Mouse (Mus musculus) gastrocnemius, postnatal 36 days (tissue): Measurements from ENCODE around the gene Ntf3. TPM values are rescaled to one million over a fixed set of nuclear protein-coding genes. Genes with fewer than 3 reads are reported as not detected.

Experiments
- DNase-seq, 2 experiments: peaks; one replicate each; pipeline ENCODE4 v3.0.0; 2022
- intact Hi-C: fragments of 180-260 bp; cut with DNase I; formaldehyde crosslinking; loops from one replicate; pipeline ENCODE4 v1.15.1; 2025
- total RNA-seq, 2 experiments: library from RNA; stranded (reverse); gene quantifications; 2 replicates each; pipeline ENCODE4 v1.2.3; 2021

The Ntf3 gene
- total RNA-seq, 2 experiments from 2014 or later: 1.5 to 1.6 TPM

DNA sequence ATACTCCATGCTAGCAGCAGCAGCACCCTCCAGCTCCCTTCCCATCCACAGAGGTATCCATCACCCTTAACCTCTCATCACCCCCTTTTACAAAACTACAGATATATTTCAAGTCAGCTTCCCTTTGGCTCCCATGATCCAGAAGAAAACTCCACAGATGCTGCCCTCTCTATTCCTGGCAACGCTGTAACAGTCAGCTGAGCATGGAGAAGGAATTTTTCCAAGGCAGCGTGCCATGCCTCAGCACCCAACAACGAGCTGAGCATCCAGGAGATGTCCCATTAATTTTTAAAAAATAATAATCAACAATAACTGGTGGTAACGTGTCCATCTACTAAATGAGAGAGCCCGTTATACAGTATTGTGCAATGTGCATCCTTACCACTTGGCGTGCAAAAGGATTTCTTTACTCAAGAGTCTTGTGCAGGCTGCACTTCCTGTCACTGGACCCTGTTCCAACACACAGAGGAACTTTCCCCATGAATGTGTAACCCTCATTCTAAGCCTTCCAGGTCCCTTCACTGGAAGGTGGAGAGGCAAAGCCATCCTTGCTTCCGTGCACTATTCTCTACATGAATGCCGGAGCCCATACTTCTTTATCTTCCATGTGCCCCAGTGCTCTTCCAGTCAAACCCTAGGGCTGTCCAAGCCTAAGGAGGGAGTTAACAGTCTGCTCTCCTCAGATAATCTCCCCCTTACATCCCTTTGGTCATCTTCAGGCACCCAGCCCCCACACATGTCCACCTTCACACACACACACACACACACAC lies 5.0 kb downstream of the Ntf3 start:
- DNase-seq: no peak
- intact Hi-C loops: loop anchor here (5.0 kb wide), 1 partner anchor 124 kb away; no protein-coding TSS in a partner anchor

DNA sequence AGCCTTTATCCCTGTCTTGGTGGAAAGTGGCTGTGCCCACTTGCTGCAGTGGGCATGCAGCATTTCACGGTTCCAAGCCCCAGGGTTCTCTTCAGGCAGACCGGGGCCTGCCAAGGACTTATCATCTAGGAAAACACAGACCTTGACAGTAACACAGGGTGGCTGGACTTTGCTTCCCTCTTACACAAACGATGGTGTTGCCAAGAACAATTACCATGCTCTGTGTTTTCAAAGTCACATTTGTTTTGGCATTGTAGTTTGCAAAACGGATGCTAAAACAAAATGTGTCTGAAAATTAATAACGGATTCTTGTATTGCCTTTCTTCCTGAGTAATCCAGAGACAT lies 6.7 kb downstream of the Ntf3 start:
- no peak for DNase-seq
- intact Hi-C loops: loop anchor here (5.0 kb wide), 1 partner anchor 123 kb away; no protein-coding TSS in a partner anchor

DNA sequence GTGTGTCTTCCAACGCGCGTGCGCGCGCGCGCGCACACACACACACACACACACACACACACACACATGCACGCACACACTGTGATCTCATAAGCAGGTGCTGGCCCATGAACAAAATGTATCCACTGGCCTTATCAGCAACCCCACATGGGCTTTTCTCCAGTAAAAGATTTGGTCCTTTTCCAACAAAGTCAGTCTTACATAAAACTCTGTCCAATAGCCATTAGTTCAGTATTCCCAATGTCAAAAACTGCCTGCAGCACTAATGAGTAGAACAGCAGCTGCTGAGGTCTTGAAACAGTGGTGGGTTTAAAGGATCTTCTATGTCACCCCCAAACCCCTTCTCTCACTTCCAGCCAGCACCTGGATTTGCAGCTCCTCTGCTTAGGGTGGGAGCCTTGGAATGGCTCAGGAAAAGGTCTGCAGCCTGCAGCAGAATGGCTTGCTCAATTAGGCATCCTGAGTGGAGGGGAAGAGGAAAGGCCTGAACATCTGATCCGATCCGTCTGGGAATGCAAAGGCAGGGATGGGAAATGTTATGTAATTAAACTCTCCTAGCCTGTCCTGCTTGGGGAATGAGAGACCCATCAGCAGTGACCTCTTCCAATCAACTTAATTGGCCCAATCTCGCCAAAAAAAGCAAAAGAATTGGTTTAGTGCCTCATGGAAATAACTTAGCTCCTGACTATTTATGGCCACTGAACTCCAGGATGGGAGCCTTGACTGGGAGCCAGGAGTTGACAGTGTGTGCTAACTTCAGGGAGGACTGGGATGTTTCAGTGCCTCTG lies 7.2 kb downstream of the Ntf3 start:
- DNase-seq: no peak
- intact Hi-C loops: loop anchor here (5.0 kb wide), 2 partner anchors 112 to 122 kb away; no protein-coding TSS in a partner anchor

DNA sequence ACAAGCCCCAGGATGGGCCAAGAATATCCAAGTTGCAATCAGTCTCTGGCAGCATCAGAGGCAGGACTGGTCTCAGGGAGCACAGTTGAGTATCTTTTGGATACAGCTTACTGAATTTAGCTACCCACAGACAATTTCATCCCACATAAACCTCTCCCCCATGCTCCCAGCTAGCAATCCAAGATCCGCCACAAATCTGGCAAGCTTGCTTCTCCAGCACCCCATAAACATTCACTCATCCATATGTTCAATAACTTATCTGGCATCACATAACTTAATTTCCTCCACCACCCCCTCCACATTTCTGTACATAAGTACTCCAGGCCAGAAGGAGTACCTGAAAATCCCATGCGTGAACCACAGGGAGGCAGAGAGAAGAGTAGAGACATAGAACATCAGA lies 10.8 kb downstream of the Ntf3 start:
- DNase-seq: no peak

DNA sequence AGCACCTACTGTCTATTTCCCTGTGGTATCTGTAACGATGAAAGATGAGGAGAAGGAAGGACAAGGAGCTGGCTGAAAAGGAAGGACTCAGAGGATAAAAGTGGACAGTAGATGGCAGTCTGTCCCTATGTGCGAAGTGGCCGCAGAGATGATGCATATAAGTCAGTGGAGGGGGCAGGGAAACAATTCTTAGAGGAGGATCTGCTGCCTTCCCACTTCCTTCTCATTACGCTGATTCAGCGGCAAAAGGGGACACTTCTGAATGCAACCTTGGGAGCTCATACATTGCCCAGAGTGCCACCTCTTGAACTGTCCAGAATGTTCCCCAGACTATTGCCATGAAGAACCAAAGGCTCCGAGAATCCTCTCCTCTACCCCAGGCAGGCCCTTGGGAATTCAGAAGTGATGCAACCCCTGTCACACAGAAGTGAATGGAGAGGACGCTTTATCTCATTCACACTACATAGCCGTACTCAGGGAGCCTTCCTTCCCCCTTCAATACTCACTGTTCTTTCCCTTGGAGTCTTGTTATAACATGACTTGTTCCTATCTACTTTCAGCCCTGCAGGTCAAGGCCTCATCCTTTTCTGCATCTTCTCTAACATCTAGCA lies 12.2 kb downstream of the Ntf3 start:
- intact Hi-C loops: no loop called here
- DNase-seq: no peak

More for the DNA sequence above, 10.8 kb downstream of the Ntf3 start:
- intact Hi-C loops: loop anchor here (5.0 kb wide), 1 partner anchor 109 kb away; no protein-coding TSS in a partner anchor

DNA sequence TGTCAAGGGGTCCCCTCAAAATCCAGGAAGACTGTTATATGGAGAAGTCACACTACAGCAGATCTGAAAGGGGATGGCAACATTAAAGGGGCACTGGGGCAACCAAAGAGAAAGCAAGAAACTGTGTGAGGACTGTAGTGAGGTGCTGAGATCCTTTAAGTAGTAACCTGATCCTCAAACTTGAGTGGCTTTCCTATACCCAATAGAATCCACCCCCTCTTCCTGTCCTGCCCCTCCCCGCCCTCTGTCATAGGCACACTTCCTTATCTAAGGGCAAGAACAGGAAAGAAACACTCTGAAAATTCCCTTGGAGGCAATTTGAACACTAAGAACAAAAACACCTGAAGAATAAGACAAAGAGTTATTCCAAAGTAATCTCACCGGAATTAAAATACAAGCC lies 13.6 kb downstream of the Ntf3 start:
- intact Hi-C loops: no loop called here

DNA sequence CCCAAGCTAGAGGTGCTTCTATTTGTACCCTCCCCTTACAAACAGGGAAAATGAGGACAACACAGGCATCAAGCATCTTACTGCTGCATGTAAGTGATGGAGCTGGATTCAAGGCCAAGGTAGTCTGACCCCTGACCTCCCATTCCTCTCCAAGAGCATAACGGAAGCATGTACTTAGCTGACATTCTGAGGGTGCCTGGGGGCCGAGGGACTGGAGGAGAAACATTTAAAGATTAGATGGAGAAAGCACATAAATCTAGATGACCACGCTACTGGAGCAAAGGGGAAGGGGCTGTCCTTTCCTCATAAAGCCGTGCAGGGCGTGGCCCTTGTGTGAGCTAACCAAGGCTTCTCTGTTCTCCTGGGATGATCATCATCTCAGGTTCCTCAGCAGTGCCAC lies 23.1 kb downstream of the Ntf3 start:
- intact Hi-C loops: no loop called here
- no peak for DNase-seq

More for the DNA sequence above, 13.6 kb downstream of the Ntf3 start:
- no peak for DNase-seq

DNA sequence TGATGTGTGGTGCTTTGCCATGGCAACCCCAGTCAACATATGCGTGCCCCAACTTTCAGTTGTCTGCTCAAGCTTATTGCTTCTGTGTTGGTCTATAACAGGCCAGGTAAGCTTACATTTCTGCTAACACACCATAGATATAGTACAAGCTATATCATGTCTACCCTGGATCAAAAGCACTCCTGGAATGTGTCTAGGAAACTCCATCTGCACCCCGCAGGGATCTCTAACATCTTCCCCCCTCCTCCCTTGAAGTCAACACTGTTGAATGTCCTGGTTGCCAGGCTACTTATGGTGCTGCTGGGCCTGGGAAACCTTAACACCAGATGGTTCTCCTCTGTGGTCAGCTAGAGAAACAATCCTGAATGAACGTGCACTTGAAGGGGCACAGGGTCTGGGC lies 24.0 kb downstream of the Ntf3 start:
- no peak for DNase-seq
- intact Hi-C loops: no loop called here

DNA sequence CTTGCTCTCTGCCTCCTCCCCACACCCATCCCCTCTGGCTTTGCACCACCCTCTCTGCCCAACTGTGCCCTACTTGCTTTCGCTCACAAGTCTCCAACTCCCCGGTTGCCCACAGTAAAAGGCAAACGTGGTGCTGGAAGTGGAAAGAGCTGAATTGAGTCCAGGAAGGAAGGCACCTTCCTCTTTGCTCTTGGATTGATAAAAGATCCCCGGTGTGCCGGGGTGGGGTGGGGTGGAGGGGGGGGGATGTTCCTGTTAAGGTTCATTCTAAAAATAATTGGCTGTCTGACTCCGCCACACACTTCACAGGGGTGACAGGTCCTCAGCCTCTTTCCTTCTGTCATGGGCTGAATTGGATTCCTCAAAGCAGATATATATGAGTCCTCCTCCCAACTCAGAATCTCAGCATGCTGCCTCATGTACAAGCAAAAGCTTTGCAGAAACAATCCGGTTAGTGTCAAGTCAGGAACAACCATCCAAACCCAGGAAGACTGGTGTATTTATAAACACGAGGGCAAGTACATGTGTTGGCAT lies 24.6 kb downstream of the Ntf3 start:
- intact Hi-C loops: no loop called here
- DNase-seq: no peak

DNA sequence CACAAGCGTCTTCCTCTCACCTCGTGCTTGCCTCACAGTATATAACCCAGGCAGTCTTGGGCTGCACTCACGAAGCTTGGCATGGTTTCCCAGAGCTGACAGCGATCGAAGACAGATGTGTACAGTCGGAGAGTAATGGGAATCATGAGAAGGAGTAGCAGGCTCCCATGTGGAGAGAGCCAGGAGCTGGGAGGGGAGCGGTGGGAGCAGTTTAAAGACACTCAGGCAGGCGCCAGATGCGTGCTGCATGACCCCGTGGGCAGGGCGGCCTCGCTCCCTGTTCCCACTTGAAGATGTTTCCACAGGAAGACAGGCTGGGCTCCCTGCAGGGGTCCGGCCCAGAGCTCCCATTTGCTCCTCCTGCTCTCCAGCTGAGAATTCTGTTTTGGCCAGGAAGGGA lies 25.2 kb downstream of the Ntf3 start:
- intact Hi-C loops: no loop called here
- peak; percentile 35 to 38 for DNase-seq

DNA sequence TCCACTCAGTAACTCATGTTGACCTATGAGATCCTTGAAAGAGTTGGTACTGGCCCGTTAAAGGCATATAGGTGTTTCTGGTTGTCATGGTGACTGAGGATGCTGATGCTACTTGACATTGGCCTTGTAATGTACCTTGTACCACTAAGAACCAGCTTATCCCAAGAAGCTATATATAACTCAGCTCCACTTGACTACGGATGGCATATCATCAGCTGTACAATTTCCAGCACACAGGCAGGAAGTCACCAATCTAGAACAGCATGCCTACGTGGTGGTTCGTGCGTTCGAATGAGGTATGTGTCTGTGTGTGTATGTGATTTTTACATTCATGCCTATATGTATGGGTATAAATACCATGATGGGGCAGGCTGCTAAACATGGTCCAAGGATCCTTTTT lies 25.7 kb downstream of the Ntf3 start:
- no peak for DNase-seq
- intact Hi-C loops: no loop called here

DNA sequence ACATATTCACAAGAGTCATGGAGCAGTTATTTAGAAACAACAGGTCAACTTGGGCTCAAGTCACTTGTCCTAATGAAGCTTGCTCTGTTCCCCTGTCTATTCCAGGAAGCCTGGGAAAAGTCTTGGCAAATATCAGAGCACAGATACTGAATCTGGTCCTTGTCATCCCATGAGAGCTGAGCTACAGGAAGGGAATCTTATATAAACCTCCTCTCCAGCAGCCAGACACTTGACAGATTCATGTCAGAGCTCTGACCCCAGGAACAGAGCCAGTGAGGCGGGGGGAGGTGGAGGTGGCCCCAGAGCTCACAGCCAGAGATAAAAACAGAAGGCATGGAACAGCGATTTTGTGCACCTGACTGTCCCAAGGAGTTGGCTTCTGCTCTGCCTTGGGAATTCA lies 26.3 kb downstream of the Ntf3 start:
- intact Hi-C loops: no loop called here
- DNase-seq: no peak

DNA sequence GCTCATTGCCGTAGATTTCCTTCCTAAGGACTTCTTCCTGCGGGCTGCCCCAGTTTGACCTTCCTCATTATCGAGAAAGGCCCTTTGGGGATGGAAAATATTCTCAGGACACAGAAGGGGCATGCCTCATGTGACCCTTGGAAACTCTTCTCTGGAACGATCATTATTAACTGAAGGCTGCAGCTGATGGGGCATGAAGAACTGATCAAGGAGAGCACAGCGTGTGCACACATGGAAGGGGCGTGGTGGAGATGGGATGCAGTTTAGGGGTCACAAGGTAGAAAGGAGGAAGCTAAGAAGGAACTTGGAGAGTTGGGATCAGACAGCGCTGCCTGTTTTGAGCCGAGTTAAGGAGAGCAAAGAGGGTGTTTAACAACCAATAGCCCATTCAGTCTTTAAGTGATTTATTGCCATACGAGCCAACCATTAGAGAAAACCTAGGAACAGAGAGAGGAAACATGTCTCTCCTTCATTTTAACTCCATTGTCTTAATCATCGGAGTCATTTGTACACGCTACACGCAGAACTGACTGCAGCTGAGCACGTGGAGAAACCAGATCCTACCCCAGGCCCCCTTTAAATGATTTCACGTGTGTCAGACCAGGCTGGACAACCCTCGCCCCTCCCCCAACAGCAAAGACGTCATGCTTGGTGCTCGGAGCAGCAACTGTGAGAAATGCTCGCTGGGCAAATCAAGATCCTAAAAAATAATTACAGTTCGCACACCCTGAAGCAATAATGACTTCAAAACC lies 32.4 kb downstream of the Ntf3 start:
- no peak for DNase-seq
- intact Hi-C loops: no loop called here

DNA sequence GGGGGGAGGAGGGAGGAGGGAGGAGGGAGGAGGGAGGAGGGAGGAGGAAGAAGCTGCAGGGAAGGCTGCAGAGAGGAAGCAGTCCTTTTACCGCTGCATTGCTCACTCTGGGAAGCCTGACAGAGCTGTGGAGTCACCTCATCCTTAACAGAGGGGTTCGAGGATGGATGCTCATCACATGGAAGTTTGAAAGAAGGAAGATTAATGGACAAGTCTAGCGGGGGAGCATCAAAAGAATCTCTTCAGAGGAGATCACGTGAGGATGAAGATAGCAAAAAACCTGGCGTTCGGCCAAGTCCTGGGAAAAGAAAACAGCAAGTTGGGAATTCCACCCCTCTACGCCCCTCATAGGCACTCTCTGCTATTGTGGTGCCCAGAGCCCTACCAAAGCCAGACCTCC lies 38.5 kb downstream of the Ntf3 start:
- DNase-seq: no peak
- intact Hi-C loops: no loop called here

DNA sequence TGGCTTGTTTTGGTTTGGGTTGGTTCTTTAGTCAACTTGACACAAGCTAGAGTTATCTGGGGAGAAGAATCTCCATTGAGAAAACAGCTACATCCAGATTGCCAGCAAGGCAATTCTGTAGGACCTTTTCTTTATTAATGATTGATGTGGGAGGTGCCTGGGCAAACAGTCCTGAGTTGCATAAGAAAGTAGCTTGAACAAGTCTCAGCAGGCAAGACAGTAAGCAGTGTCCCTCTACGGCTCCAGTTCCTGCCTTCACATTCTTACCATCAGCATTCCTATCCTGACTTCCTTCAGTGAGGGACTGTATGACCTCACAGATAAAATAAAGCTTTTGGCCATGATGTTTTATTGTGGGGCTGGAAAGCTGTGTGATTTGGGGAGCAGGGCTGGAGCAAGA lies 48.5 kb downstream of the Ntf3 start:
- intact Hi-C loops: no loop called here
- no peak for DNase-seq

DNA sequence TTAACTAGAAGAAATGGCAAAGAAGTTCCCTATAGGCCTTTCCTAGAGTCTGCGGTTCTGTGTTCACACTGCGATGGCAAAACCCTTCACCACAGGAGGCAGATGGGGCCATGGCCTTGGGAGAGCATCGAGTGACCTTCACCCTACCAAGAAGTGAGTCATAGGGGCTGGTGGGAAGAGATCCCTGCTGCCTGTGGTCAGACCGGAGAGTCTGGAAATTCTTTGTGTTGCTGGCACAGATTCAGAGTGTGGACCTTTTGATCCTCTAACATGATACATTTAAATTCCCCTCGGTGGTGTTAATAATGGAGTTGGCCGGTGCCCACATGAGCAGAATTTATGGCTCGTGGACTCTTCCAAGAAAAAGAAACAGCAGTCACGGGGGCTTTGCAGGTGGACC lies 49.5 kb downstream of the Ntf3 start:
- no peak for DNase-seq
- intact Hi-C loops: no loop called here

DNA sequence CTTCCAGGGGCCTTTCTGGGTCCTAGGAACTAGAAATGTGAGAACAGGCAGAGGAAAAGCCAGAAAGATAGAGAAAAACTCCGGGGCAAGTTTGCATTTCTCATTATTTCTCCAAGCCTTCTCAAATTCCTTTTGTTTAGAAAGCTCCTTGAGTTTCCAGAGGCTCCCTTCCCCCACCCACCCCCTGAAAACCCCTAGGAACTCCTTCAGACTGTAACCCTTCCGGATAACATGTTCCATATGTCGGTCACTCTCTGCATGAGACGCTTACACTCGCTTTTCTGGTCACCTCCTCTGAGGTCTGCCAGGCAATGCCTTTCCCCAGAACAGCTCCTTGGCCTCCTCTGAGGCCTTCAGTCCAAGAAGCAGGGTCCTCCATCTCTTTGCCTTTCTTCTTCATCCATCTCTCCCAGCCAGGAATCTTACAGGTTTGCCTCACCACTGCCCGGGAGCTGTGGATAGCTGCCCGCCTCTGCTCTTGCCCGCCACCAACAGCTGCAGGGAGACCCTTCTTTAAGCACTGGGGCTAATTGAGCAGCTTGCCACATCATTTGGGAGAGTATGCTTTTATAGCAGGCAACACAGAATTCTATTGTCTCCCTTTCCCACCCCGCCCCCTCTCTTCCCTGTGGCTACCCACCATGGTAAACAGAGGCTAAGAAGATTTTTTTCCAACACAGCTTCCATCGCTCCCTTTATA lies 51.6 kb downstream of the Ntf3 start:
- DNase-seq: no peak
- intact Hi-C loops: loop anchor here (2.0 kb wide), 1 partner anchor 48 kb away; no protein-coding TSS in a partner anchor

DNA sequence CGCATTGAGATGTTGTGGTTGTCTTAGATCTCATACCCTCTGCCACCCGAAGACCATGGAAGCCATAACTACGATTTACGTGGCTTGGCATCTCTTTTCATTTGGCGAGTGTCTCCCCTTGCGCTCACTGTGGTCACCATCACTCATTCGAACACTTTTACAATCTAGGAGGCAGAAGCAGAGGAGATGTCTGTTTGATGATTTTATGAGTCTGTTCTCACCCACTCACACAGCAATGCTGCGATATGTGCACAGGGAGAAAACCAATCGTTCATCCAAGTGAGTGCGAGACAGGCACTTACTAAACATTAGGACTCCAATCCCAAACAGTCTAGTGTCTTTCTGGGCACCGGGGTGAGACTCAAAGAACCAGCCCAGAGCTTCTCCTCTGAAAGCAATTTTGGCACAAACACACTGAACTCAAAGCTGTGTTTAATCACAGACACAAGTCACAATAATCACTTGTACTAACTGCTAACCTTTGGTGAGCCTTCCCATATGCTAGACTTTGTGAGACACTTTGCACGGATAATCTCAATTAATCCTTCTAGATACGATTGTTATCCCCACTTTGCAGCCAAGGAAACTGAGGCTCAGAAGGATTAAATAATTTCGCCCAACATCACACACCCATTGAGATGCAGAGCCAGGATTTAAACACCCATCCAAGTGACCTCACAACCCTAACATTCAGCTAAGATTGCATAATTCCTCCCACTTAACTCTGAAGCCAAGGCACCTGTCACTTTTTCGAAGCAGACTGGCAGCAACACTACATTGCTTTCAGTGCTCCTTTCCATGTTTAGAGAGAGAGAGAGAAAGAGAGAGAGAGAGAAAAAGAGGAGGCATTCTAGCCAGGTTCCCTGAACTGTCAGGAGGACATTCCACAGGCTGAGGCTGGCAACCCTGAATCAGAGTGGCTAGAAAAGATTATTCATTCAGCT lies 55.5 kb downstream of the Ntf3 start:
- intact Hi-C loops: no loop called here
- DNase-seq: no peak

DNA sequence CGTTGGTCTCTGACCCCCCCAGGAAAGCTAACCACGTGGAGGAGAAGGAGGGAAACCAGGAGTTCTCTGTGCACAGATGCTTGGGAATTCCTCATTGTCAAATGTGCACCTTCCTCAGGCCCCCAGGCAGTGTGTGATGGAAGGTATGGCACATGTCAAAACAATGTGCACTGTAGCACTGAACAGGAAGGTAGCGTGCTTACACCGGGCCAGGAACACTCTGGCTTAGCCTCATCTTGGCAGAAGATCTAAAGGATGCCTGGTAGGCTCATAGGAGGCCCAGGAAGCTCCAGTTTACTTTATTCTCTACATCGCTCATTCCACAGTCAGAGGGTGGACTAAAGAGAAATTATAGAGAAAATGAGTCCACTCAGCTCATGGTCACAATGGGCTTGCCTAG lies 57.5 kb downstream of the Ntf3 start:
- intact Hi-C loops: no loop called here
- no peak for DNase-seq
